Mouse (Mus musculus) myocyte (in vitro differentiated cells): Measurements from ENCODE around the gene Fam19a1.

Experiments
- E2F4 ChIP-seq: IDR thresholded peaks from one replicate; pipeline ENCODE4 v1.6.1; 2011; ENCODE audit warnings: mild to moderate bottlenecking, control low read depth, moderate library complexity; ENCODE audit not compliant: insufficient read depth
- MAX ChIP-seq: IDR thresholded peaks from one replicate; pipeline ENCODE4 v1.6.1; 2011; ENCODE audit warnings: low read depth, mild to moderate bottlenecking, control low read depth
- MYOG ChIP-seq, 3 experiments: IDR thresholded peaks; one replicate each; pipeline ENCODE4 v1.6.1; 2011; ENCODE audit warnings: control low read depth in 2 of 3, low read depth in 2 of 3, mild to moderate bottlenecking in 2 of 3; ENCODE audit not compliant: insufficient read length in 2 of 3, control insufficient read depth in 1 of 3, insufficient read depth in 1 of 3
- REST ChIP-seq: IDR thresholded peaks from one replicate; pipeline ENCODE4 v1.6.1; 2011; ENCODE audit warnings: mild to moderate bottlenecking, control low read depth, moderate library complexity; ENCODE audit not compliant: insufficient read depth, insufficient read length
- TCF12 ChIP-seq: IDR thresholded peaks from one replicate; pipeline ENCODE4 v1.6.1; 2011; ENCODE audit warnings: mild to moderate bottlenecking, control low read depth; ENCODE audit not compliant: poor library complexity, insufficient read depth, severe bottlenecking
- TCF3 ChIP-seq: IDR thresholded peaks from one replicate; pipeline ENCODE4 v1.6.1; 2011; ENCODE audit warnings: low read depth, control low read depth; ENCODE audit not compliant: insufficient read length

DNA sequence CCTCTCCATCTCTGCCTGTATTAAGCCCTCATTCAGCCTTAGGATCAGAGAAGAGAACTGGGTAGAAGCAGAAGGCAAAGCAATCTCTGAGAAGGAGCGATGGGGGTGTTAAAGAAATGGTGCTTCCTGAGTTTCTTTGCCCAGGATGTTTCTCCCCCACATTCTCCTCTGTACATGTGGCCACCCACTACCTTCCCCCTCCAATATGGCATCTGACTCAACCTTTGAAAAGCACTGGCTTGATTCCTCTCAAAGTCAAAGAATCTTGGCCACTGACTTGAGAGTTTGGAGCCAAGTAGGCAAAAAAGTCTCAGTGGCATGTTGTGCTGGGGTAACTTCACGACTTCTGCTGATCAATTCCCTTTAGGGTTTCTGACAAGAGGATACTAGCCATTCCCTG, 234.5 kb downstream of the Fam19a1 start:
- TF ChIP-seq TCF12 (no peak), MYOG (IDR thresholded peaks at IDR 0.05; ENCODE audit: control insufficient read depth in 1 of 3, insufficient read depth in 1 of 3, insufficient read length in 2 of 3, low read depth in 2 of 3) (no peak), REST (no peak), E2F4 (no peak), MAX (no peak), TCF3 (no peak)
